Mouse (Mus musculus): Measurements from ENCODE around the gene Kctd21.

Kctd21 gene

GRCm38 (mm10) chr7:97331726-97332666 lies at the start of gene Kctd21, which contains the start of gene Usp35:
Gene Kctd21 (plus strand): TSS chr7:97332327.
Gene Usp35 (minus strand): TSS chr7:97332020.
- in situ Hi-C loops (cut with MboI) = no loop called here

GRCm38 (mm10) chr7:97296986-97297385 lies 35.1 kb upstream of the Kctd21 start:
- in situ Hi-C loops (cut with MboI) = no loop called here

GRCm38 (mm10) chr7:97297466-97297865 lies 34.7 kb upstream of the Kctd21 start:
- in situ Hi-C loops (cut with MboI) = no loop called here

GRCm38 (mm10) chr7:97298279-97298678 lies 33.8 kb upstream of the Kctd21 start:
- in situ Hi-C loops (cut with MboI) = no loop called here

GRCm38 (mm10) chr7:97298943-97299342 lies 33.2 kb upstream of the Kctd21 start:
- in situ Hi-C loops (cut with MboI) = no loop called here

- in situ Hi-C loops (cut with MboI) = loop anchor here (10.0 kb wide), 1 partner anchor 326 kb away; no protein-coding TSS in a partner anchor
Observed at GRCm38 (mm10) chr7:97300914-97301313, 31.2 kb upstream of the Kctd21 start.

GRCm38 (mm10) chr7:97301321-97301720 lies 30.8 kb upstream of the Kctd21 start:
- in situ Hi-C loops (cut with MboI) = loop anchor here (10.0 kb wide), 1 partner anchor 327 kb away; no protein-coding TSS in a partner anchor

- in situ Hi-C loops (cut with MboI) = loop anchor here (10.0 kb wide), 1 partner anchor 327 kb away; no protein-coding TSS in a partner anchor
Observed at GRCm38 (mm10) chr7:97302261-97302660, 29.9 kb upstream of the Kctd21 start.

- in situ Hi-C loops (cut with MboI) = loop anchor here (10.0 kb wide), 1 partner anchor 328 kb away; no protein-coding TSS in a partner anchor
Observed at GRCm38 (mm10) chr7:97302876-97303275, 29.3 kb upstream of the Kctd21 start.

GRCm38 (mm10) chr7:97303614-97304013 lies 28.5 kb upstream of the Kctd21 start:
- in situ Hi-C loops (cut with MboI) = loop anchor here (10.0 kb wide), 1 partner anchor 329 kb away; no protein-coding TSS in a partner anchor

GRCm38 (mm10) chr7:97304471-97304870 lies 27.7 kb upstream of the Kctd21 start:
- in situ Hi-C loops (cut with MboI) = loop anchor here (10.0 kb wide), 1 partner anchor 330 kb away; no protein-coding TSS in a partner anchor

- in situ Hi-C loops (cut with MboI) = loop anchor here (10.0 kb wide), 1 partner anchor 330 kb away; no protein-coding TSS in a partner anchor
Observed at GRCm38 (mm10) chr7:97305206-97305605, 26.9 kb upstream of the Kctd21 start.

GRCm38 (mm10) chr7:97306813-97307212 lies 25.3 kb upstream of the Kctd21 start:
- in situ Hi-C loops (cut with MboI) = loop anchor here (10.0 kb wide), 1 partner anchor 332 kb away; no protein-coding TSS in a partner anchor

- in situ Hi-C loops (cut with MboI) = loop anchor here (10.0 kb wide), 1 partner anchor 333 kb away; no protein-coding TSS in a partner anchor
Observed at GRCm38 (mm10) chr7:97307546-97307945, 24.6 kb upstream of the Kctd21 start.

GRCm38 (mm10) chr7:97309461-97310340 lies 22.4 kb upstream of the Kctd21 start:
- in situ Hi-C loops (cut with MboI) = loop anchor here (10.0 kb wide), 1 partner anchor 335 kb away; no protein-coding TSS in a partner anchor

- in situ Hi-C loops (cut with MboI) = no loop called here
Observed at GRCm38 (mm10) chr7:97310341-97310635, 21.8 kb upstream of the Kctd21 start.

GRCm38 (mm10) chr7:97311620-97312019 lies 20.5 kb upstream of the Kctd21 start:
- in situ Hi-C loops (cut with MboI) = no loop called here

GRCm38 (mm10) chr7:97312196-97312595 lies 19.9 kb upstream of the Kctd21 start:
- in situ Hi-C loops (cut with MboI) = no loop called here

GRCm38 (mm10) chr7:97312856-97313255 lies 19.3 kb upstream of the Kctd21 start:
- in situ Hi-C loops (cut with MboI) = no loop called here

GRCm38 (mm10) chr7:97313364-97313995 lies 18.6 kb upstream of the Kctd21 start:
- in situ Hi-C loops (cut with MboI) = no loop called here

- in situ Hi-C loops (cut with MboI) = no loop called here
Observed at GRCm38 (mm10) chr7:97314646-97315045, 17.5 kb upstream of the Kctd21 start.
